Mouse (Mus musculus): ENCODE results near the gene Llgl1.

The Llgl1 gene

GRCm38 (mm10) chr11:60699524-60700075, at the start of gene Llgl1:
Llgl1 (plus strand) TSS chr11:60699723.
- peak; percentile 89 for DNase-seq (ENCODE audit: low read depth, low spot score)

GRCm38 (mm10) chr11:60696165-60696564, 3.4 kb upstream of the Llgl1 start:
- DNase-seq (ENCODE audit: low read depth, low spot score): no peak

DNA sequence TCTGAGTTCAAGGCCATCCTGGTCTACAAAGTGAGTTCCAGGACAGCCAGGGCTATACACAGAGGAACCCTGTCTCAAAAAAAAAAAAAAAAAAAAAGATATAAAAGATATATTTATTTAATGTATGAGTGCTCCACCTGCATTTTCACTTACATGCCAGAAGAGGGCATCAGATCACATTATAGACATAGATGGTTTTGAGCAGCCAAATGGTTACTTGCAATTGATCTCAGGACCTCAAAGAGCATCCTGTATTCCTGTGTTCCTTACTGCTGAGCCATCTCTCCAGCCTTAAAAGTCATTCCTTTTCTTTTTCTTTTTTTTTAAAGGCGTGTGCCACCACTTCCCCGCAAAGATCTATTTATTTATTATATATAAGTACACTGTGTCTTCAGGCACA, 2.0 kb upstream of the Llgl1 start:
- DNase-seq (ENCODE audit: low read depth, low spot score): peak; percentile 31

GRCm38 (mm10) chr11:60698806-60699523, 558 bp upstream of the Llgl1 start:
- DNase-seq (ENCODE audit: low read depth, low spot score): peak; percentile 61

GRCm38 (mm10) chr11:60700320-60701185, 1.0 kb downstream of the Llgl1 start:
- DNase-seq (ENCODE audit: low read depth, low spot score): peak; percentile 5

DNA sequence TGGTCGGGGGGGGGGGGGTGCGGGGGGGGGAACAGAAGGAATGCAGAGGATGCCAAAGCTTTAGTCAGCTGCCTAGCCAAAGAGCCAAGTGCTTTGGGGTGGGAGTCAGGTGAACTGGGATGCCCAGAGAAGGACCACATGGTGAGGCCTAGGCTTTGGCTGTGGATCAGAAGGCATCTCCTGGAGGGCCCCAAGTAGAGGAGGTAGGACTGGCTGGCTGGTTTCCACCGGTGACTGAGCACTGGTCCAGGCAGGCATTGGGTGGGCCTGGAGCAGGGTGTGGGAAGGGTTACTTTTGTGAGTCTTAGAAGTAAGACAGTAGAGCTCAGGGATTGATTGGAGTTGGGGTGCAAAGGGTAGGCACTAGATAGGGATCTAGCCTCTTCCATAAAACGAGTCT, 2.1 kb downstream of the Llgl1 start:
- peak; percentile 1 for DNase-seq (ENCODE audit: low read depth, low spot score)

DNA sequence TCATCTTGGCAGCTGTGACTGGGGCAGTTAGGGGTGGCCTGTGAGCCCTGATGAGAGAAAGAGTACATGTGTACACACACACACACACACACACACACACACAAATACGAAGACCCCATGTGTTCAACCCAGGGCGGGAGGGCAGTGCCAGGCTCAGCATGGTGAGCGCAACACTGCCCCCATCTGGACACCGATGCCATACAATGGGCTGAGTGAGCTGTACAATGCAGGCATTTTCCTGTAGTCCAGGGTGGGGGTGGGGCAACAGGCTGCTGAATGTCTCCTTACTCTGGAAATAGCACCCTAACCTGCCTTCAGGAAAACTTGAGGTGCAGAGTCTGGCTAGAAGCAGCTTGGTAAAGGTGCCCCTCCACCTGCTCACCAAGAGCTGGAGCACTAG, 3.6 kb downstream of the Llgl1 start:
- peak; percentile 7 for DNase-seq (ENCODE audit: low read depth, low spot score)

- no peak for DNase-seq (ENCODE audit: low read depth, low spot score)
Measured at GRCm38 (mm10) chr11:60704023-60704880, 4.7 kb downstream of the Llgl1 start.

DNA sequence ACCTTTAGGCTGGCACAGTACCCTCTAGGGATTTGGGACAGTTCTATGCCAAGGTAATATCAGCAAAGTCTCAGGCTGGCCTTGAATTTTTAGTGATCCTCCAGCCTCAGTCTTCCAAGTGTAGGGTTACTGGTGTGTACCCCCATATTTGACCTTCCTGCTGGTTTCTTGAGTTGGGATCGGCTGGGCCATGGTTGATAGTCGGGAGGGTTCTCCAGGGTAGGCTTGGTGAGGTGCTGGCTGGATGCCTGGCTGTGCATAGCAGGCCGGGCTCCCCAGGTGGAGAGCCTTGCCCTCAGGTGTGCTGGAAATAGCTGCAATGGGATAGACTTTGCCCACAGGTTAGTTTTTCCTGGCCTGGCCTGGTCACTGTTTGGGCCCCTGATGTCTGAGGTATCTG, 5.7 kb downstream of the Llgl1 start:
- DNase-seq (ENCODE audit: low read depth, low spot score): no peak

DNA sequence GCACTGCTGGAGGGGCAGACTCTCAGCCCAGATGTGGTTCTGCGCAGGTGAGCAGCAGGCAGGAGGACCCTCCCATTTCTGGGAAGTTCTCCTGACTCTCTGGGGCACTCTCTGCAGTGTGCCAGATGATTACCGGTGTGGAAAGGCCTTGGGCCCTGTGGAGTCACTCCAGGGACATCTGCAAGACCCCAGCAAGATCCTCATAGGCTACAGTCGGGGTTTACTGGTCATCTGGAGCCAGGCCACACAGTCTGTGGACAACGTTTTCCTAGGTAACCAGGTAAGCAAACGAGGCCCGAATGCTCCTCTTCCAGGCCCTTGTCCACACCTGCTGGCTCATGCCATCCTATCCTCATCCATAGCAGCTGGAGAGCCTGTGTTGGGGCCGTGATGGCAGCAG, 6.6 kb downstream of the Llgl1 start:
- no peak for DNase-seq (ENCODE audit: low read depth, low spot score)

DNA sequence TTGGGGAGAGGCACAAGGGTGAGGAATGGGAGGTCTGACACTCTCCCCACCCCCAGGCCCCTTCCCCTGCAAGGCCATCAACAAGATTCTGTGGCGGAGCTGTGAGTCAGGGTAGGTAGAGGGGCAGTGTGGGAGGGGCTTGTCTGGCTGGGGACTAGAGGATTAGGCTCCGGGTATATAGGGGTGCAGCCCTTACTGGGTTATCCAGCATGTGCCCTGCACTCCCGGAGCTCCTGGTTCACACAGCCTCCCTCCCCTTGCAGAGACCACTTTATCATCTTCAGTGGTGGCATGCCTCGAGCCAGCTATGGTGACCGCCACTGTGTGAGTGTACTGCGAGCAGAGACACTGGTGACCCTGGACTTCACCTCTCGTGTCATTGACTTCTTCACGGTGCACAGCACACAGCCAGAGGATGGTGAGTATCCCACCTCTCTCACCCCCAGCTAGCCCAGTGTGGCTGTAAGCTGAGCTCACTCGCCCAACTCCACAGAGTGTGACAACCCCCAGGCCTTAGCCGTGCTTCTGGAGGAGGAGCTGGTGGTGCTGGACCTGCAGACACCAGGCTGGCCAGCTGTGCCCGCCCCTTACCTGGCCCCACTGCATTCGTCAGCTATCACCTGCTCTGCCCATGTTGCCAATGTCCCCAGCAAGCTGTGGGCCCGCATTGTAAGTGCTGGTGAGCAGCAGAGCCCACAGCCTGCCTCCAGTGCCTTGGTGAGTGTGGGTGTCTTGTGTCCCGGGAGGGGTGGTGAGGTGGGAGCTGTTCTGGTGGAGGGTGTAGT, 7.4 kb downstream of the Llgl1 start:
- no peak for DNase-seq (ENCODE audit: low read depth, low spot score)

- peak; percentile 93 for DNase-seq (ENCODE audit: low read depth, low spot score)
Measured at GRCm38 (mm10) chr11:60707672-60708071, 8.1 kb downstream of the Llgl1 start.

DNA sequence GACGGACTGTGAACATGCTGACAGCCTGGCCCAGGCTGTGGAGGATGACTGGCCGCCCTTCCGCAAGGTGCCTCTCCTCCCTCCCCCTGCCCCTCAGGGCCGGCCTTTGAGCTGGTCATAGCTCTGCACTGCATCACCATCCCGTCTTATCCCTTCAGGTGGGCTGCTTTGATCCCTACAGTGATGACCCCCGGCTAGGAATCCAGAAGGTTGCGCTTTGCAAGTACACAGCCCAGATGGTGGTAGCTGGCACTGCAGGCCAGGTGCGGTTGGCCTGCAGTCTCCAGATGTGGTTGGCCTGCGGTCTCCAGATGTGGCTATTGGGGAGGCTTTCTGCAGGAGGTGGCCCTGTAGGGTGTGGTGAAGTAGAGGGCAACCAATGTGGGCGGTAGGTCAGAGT, 9.1 kb downstream of the Llgl1 start:
- no peak for DNase-seq (ENCODE audit: low read depth, low spot score)

- DNase-seq (ENCODE audit: low read depth, low spot score): no peak
Measured at GRCm38 (mm10) chr11:60709481-60710465, 10.2 kb downstream of the Llgl1 start.

DNA sequence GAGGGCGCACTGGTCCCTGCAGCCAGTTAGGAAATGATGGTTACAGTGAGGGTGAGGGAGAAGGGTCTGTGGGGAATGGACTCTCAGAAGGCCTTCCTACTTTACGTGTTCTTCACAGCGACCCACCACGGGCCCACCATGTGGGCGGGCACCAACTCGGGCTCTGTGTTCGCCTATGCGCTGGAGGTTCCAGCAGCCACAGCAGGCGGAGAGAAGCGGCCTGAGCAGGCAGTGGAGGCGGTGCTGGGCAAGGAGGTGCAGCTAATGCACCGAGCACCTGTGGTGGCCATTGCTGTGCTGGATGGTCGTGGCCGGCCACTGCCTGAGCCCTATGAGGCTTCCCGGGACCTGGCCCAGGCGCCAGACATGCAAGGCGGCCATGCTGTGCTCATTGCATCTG, 11.7 kb downstream of the Llgl1 start:
- no peak for DNase-seq (ENCODE audit: low read depth, low spot score)

- DNase-seq (ENCODE audit: low read depth, low spot score): no peak
Measured at GRCm38 (mm10) chr11:60712040-60712439, 12.5 kb downstream of the Llgl1 start.

DNA sequence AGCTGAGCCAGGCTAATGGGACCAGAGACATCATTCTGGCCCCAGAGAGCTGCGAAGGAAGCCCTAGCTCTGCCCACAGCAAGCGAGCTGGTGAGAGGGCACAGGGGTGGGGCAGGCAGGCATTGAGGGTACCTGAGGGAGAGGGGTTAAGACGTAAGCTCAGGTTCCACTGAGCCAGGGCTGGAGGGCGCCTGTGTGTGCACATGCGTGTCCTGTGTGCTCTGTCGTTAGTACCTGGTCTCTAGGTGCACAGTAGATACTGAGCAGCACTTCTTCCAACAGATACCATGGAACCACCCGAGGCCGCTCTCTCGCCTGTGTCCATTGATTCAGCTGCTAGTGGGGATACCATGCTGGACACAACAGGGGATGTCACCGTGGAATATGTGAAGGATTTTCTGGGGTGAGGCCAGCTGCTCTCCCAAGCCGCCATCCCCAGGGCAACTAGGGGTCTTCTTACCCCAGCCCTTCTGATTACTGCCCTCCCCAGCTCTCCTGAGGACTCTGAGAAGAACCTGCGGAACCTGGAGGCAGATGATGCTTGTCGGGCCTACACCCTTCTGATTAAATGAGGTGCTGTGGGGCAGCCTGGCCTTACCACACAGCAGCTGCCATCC, 13.2 kb downstream of the Llgl1 start:
- no peak for DNase-seq (ENCODE audit: low read depth, low spot score)

GRCm38 (mm10) chr11:60715833-60716232, 16.3 kb downstream of the Llgl1 start:
- DNase-seq (ENCODE audit: low read depth, low spot score): no peak

DNA sequence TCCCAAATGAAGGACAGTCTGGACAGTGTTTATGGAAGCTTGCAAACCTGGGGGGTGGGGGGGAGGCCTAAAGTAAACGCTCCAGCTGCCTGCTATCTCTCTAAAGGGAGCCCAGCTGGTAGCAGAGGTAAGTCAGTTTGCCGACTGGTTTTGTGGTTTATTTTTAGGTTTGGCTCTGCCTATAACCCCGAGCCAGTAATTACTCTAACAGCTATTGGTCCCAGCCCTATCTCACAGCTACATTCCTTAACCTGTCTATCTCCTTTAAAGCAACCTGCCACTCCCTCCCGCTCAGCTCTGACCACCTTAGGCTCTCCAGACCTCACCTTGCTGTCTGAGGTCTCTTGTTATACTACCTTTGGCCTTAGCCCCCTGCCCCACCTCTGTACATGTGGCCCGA, 19.7 kb downstream of the Llgl1 start:
- no peak for DNase-seq (ENCODE audit: low read depth, low spot score)
